Mouse (Mus musculus): ENCODE measurements around the gene Rora.
A peak's percentile ranks its signal among the peaks of the same experiment; 100 is the strongest.

Rora gene

DNA sequence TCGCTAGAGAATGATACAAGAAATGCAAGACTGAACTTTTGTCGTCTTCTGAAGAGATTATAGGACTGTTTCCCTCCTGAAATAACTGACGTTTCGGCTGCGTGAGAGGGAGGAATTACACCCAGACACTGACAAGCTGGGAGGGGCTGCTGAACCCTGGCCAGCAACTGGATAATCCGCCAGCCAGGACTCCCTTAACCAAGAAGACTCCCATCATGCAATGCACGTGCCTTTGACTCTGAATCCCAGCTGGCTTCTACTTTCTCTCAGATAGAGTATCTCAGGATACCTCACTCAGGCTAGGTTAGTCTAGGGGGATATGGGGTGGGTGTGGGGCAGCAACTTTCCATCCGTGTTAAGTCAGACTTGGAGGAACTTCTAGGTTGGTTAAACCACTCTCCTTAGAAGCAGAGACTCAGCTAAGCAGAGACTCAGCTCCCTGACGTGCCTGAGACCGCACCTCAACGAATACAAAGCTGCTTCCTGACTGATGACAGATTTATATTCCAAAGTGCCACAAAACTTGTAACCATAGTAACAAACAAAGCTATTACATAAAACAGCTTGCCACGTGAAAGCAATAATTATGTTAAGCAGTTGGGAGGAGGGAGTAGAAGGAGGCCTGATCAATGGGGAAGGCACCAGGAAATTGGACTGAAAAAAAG is 302.8 kb downstream of the Rora start:
- DNase-seq (ENCODE audit: low spot score in 2 of 2): no peak

DNA sequence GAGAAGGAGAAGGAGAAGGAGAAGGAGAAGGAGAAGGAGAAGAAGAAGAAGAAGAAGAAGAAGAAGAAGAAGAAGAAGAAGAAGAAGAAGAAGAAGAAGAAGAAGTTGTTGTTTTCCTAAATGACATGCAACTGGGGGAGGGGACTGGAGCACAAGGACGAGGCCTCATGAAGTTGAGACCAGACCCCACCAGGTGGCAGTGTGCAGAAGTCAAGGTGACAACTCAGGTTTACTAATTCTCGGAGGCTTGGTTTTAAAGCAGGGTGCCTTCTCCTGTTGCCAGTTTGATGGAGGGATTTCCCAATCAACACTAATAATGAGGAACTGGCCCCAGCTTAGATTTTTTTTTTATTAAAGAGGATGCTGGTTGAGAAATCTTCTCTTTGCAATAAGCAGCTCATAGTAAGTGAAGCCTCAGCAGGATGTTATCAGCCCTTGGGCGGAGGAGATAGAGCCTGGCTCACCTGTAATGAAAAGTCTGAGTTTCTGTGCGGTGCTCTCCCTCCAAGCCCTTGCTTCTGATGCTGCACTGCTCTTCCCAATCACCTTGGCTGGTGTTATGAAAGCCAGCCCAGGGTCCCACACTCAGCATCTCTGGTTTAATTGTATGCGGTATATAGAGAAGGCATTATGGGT is 303.5 kb downstream of the Rora start:
- DNase-seq (ENCODE audit: low spot score in 2 of 2): peak in 1 of 2 experiments; percentile 25

DNA sequence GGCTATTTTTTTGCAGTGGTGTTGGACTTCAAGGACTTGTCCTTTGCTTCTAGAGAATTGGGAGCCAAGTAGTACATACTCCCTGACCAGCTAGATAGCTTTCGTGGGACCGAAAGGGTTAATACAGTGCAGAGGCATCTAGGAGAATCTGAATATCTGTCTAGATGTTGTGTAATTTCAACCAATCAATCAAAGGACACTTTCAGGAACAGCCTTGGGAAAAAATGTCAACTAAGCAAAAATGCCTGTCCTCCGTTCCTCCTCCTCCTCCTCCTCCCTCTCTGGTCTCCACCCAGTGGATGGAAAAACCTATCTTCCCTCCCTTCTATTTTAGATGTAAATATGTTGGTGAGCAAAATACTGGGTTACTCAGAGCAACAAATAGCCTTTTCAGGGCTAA is 304.2 kb downstream of the Rora start:
- no peak for DNase-seq (ENCODE audit: low spot score in 2 of 2)

DNA sequence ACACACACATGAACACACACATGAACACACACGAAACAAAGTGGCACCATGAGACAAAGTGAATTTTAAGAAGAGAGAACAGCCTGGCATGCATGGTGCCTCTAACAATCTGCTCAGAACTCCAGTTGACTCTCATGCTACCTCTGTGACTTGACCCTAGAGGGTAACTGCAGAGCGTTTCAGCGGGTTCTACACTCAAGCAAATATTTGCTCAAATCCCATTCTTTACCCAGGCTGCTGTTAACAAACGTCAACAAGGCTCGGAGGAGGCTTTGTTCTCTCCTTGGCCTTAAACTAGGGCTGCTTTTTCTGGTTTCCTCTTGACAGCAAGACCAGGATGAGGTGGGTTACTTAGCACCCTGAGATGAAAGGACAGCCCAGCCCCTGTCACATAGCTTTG is 305.3 kb downstream of the Rora start:
- DNase-seq (ENCODE audit: low spot score in 2 of 2): no peak

DNA sequence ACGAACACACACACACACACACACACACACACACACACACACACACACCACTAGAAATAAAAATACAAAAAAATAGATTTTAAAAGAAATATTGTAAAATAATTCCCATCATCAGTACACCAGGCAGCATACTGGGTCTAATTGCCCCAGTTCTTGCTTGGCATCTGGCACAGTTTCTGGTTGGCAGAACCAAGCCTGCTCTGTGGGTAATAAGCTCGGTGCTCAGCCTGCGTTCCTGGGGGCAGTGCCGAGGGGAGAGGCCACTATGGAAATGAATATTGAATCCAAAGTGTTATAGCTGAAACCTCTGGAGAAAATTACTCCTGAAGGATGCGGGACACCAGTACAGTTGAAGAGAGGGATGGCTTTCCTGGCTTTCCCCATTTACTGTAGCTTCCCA is 310.3 kb downstream of the Rora start:
- DNase-seq (ENCODE audit: low spot score in 2 of 2): no peak

DNA sequence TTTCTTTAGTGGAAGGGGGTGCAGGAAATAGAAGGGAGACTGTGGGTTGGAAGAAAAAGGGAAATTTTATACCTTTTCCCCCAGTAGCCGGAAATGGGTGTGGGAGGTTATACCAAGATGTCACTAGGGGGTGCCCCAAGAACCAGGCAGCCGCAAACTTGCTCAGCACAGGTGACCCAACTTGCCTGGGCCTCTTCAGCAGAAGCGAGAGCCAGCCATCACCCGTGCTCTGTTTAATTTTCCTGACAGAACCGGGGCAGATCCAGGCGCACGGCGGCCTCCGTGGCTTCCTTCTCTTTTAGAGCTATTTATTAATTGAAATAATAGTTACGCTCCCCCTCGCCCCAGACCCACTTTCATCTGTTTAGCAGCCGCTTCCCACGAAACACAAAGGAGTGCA is 313.0 kb downstream of the Rora start:
- DNase-seq (ENCODE audit: low spot score in 2 of 2): no peak

DNA sequence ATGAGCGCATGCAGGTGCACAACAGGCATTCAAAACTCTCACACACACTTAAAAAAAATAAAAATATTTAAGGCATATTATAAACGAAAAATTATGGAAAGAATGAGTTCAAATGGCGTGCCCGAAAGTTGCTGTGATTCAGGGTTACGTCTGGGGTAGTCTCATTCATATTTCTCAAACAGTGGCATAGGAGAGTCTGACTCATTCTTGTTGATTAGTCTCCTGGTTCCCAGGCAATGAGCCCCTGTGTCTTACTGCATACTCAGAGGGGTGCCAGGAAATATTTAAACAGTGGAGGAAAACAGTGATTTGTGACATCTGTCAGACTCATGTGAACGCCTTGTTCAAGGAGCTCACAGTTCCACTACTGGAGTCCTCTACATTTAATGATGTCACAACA is 316.5 kb downstream of the Rora start:
- no peak for DNase-seq (ENCODE audit: low spot score in 2 of 2)

DNA sequence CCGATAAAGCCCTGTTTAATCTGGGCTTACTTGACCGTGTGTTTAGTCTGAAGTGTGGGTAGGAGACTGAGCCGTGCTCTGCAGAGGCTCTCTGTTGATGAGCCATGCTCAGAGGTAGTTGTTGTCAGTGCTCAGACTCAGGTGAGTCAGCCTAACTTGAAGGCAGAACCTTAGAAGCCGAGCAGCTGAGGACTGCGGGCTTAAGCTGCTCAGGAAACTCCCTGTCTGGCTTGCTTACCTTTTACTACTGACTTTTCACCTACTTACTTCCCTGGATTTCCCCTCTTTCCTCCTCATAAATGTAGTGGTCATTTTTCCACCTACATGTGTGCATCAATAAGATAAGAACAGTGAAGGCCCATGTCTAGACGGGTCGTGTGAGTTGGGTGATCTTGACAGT is 318.7 kb downstream of the Rora start:
- DNase-seq (ENCODE audit: low spot score in 2 of 2): no peak

DNA sequence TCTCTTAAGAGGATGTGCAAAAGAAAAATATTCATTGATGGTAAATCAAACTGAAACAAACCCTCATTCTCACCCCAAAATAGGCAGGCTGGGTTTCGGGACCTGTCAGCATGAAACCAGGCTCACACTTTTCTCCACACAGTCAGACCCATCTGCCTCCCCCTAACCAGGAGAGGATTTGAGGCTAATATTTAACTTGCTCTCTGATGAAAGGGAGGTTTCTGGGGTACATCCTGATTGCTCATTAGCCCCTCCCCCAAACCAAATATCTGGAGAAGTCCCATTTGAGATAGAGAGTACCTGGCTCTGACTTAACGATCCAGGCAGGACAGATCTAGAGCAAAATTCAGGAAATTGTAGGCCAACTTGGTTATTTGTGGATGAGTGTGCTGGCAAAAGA is 320.9 kb downstream of the Rora start:
- no peak for DNase-seq (ENCODE audit: low spot score in 2 of 2)

DNA sequence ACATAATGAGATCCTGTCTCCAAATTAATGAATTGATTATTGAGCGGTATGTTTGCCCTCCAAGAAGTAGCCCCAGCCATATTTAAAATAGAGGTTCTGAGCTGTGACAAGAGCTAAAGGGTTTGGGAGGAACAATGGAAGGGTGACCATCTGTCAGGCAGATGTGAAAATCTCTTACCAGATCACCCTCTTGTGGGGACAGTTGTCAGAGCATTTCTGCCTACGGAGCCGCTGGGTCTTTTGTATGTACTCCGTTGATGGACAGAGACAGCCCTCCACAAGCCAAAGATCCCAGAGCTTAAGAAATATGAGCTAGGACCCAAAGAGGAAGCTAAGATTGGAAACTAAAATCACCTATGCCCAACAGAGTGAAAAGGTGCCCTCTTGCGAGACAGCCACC is 322.6 kb downstream of the Rora start:
- no peak for DNase-seq (ENCODE audit: low spot score in 2 of 2)

DNA sequence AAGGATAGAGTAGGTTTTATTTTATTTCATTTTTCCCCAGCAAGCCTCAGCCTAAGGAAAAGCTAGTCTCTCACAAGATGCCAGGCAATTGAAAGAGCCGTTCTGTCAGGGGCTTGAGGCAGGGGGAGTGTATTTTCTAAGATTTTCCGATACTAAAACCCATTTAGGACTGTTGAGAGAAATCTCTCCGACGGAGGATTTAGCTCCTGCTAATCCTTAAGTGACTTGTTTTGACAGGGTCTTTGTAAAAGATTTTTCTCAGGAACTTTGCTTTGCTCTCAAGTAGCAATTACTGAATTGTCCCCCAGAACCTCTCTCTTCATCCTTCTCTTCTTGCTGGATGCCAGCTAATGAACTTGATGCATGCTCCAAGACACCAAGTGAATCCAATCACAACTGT is 323.3 kb downstream of the Rora start:
- no peak for DNase-seq (ENCODE audit: low spot score in 2 of 2)

DNA sequence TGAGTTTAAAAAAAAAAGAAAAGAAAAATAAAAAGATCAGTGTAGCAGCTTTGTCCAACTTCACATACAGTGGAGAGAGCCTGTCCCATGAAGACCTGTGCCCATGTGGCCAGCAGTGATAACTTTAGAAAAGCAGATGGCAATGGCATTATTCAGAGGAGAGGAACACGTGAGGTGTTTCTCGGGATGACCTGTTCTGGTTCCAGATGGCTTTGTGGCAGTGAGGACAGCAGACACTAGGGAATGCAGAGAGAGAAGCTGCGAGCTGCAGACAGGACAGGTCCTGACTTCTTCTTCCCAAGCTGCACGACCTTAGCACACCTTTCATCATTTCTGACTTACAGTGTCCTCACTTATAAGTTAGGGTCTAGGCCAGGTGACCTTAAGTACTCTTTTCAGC is 325.1 kb downstream of the Rora start:
- DNase-seq (ENCODE audit: low spot score in 2 of 2): no peak

DNA sequence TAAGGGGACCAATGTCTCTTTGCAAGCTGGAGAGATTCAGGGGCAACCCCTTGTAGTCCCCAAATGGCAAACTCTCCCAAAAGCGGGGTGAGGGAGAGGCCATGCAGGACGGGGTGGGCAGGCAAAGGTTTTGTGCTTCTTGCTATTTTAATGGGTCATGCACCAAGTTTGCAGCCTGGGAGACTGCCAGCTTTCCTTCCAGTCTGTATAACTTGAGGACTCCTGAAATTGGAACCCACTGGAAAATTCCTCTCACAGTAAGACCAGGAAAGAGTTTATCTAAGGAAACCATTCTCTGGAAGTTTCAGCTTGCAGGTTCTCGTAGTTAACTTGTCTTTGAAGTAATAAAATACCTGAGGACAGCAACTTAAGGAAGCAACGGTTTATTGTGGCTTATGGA is 326.5 kb downstream of the Rora start:
- no peak for DNase-seq (ENCODE audit: low spot score in 2 of 2)

DNA sequence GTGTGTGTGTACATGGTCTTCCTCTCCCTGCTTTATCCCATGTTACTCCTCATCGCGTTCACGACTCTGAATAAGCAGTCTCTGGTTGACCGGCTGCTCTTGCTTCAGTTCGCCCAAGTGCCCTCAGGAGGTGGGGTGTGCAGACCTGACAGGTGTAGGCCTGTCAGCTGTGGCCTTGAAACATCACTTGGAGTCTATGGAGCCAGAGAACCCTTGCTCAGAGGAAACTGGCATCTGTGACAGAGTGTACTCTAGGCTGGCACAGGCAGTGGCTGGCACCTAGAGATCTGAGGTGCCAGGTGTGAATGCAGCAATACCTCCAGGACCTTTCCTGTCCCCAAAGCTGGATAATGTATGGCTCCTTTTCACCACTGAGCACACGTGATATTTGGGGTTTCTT is 331.5 kb downstream of the Rora start:
- DNase-seq (ENCODE audit: low spot score in 2 of 2): no peak

DNA sequence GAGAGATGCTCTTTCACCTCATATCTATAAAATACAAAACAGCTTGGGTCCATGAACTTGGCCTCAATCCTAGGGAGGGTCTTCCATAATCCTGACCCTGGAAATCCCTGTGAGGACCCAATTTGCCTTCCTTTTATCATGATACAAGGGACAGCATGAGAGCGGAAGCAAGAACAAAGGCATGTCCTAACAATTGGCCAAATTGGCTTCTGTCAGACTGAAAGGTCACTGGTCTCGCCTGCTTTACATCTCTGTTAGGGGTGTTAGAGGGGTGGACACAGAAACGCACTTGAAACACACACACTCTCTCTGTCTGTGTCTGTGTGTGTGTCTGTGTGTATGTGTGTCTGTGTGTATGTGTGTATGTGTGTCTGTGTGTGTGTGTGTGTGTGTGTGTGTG is 332.2 kb downstream of the Rora start:
- DNase-seq (ENCODE audit: low spot score in 2 of 2): no peak

DNA sequence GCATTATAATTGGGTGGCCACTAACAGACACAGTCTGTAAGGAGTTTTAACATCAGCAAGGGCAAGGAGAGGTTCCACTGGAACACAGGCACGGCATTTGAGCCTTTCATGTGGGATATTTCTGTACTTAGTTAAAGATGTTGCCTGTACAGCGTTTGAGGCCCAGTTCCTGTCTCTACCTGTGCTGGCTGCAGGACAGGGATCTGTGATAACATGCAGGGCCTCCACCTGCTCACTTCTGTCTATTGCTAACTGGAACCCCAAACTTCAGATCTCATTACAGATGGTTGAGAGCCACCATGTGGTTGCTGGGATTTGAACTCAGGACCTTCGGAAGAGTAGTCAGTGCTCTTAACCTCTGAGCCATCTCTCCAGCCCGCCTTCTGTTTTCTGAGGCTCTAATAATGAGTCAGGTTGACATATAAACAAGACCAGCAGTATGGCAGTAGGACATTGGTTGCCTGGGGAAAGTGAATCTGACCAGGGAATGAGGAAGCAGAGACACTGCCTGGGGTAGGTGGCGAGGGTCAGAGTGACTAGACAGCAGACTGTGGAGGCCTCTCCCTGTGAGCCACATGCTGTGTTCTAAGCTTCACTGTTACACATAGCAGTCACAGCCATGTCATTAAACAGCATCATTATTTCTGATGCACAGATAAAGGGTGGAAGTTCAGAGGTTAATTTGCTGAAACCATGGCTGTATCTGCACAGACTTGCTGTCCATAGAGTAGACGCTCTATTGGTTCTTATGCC is 333.9 kb downstream of the Rora start:
- DNase-seq (ENCODE audit: low spot score in 2 of 2): no peak

DNA sequence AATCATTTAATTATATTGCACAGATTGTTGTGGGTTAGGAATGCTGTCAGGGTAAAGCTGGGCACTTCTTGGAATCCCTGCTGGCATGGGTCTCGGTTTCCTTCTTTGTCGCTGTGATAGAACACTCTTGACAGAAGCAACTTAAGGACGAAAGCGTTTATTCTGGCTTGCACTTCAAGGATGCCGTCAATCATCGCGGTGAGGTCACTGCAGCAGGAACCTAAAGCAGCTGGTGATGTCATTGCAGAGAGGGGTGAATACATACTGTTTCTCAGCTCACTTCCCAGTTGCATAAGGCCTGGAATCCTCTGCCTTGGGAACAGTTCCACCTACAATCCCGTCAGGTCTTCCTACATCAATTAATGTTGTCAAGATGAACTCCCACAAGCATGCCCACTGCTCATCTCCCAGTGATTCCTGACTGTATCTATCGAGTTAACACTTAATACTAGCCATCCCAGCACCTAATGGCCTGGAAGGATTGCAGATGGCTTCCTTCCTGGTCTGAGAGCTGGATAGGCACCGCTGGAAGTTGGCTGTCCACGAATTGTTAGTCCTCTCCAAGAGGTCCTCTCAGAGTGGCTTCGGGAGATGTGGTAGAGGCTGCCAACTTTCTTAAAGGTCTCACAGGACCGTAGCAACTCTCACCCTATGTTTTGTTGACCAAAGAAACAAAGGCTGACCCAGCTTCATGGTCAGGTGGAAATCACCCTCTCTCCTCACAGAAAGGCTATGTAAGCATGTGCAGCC is 334.8 kb downstream of the Rora start:
- DNase-seq (ENCODE audit: low spot score in 2 of 2): no peak

DNA sequence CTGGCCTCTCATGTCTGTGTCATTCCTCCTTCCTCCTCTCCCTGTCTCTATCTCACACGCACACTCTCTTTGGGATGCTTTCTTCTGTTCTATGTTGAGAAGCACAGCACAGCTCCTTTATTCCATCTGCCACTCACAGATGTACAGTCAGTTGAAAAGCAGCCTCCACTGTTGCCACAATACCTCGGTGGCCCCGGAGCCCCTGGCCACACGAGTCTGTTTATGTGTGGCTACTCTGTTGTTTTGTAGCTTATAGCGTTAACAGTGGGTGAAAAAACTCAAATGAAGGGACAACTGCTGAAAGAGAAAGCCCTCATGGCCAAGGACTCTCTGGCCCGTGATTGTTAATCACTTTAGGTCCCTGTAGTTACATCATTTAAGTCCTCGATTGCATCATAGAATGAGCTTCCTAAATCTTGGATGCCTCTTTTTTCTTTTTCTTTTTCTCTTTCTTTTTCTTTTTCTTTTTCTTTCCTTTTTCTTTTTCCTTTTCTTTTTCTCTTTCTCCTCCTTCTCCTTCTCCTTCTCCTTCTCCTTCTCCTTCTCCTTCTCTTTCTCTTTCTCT is 336.4 kb downstream of the Rora start:
- DNase-seq (ENCODE audit: low spot score in 2 of 2): no peak

DNA sequence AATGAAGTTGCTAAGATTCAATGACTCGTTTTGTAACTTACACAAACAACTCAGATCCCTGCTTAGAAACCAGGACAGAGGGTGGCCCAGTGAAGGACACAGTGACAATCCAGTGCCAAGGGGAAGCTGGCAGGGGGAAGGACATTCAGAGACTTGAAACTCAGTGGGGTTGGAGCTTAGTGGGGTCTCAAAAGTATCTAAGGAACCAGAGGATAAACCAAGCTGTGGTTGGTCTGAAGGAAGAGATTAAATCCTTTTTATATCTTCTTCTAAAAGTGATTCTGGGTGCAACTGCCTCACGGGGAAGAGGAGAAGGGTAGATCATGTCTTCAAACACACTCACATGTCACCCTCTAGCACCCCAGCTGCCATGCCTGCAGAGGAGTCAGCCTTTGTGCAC is 340.3 kb downstream of the Rora start:
- DNase-seq (ENCODE audit: low spot score in 2 of 2): no peak

DNA sequence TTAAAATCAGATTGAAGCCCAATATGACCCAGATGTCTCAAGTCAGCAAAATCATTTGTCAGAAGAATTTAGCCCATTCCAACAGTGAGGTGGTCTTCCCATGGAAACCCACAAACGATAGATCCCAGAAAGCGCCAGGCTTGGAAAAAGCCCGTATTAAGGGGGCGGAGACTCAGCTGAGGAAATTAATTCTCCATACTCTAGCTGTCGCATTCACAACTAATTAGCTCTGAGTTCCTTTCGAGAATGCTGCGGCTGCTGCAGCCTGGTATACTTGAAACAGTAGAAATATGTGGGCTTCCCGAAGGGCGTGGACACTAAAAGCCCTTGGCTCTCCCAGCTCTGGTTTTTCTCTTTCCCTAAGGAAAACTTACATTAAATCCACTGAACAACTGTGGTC is 345.4 kb downstream of the Rora start:
- DNase-seq (ENCODE audit: low spot score in 2 of 2): no peak

DNA sequence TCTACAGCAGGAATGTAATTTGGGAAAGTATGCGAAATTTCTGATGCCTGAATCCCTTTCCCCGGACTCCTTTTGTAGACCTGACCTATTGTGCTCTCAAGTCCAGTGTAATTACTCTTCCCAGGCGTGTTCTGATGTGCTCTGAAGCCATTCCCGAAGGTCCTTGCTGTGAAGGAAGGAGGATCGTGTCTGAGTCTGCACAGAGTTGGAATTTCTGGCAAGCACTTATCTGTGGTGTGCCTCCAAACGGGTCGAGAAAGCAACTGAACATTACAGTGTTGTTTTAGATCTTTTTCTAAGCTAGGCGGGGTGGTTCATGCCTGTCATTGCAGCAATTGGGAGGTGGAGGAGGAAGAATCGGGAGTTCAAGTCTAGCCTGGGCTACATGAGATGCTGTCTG is 350.9 kb downstream of the Rora start:
- no peak for DNase-seq (ENCODE audit: low spot score in 2 of 2)

DNA sequence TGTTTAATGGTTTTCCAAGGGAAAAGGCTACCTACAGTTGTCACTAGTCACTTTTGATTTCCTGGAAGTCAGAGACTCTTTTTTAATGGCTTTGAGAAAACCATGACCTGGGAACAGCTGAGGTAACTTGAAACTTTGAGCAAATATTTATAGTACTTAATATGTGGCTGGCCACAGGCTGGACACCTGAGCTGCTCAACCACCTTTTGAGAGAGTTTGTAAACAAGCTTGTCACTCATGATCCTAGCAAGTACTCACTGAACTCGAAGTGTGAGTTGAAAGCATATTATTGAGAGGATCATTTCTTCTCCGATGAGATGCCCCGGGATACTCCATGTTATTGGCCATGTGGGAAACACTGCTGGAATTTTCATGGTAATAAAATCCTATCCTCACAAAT is 353.1 kb downstream of the Rora start:
- DNase-seq (ENCODE audit: low spot score in 2 of 2): no peak
